20 mouse cellular contexts compared by ENCODE assay signal in genomic region chr17:85731329-85731728, GRCm38 (mm10). TPM values are rescaled to one million over a fixed set of nuclear protein-coding genes. Genes with fewer than 3 reads are reported as not detected.
"Had no signal": no experiment of that assay in that cellular context is flagged by ENCODE, and none has a peak within 500 bp of the region (broad histone marks: within the 10 kb centered on the region; RNA-seq: fewer than 3 reads in every experiment).

No protein-coding gene starts in this region.

- H3K4me1 ChIP-seq: lung, embryonic 15.5 days had no signal

- H3K36me3 ChIP-seq: lung, embryonic 15.5 days had no signal

- H3K4me2 ChIP-seq: liver, embryonic 11.5 days; lung, embryonic 15.5 days had no signal

- H3K4me3 ChIP-seq: layer of hippocampus, adult 2 months; lung, embryonic 15.5 days had no signal

- DNase-seq: kidney, adult 2 months; kidney, postnatal 25 days; layer of hippocampus, adult 9-11 months; lung, postnatal 10 days; lung, postnatal 36 days; midbrain, embryonic 14.5 days; right cerebral cortex, adult 18-20 months; right cerebral cortex, postnatal 14 days; right cerebral cortex, postnatal 4 days; thymus, adult 2 months; thymus, postnatal 25 days had no signal

- H3K9me3 ChIP-seq: lung, embryonic 15.5 days had no signal

- ATAC-seq: intestine, postnatal 0 days had no signal

- H3K27me3 ChIP-seq: lung, embryonic 15.5 days had no signal

- H3K9ac ChIP-seq: lung, embryonic 15.5 days had no signal

- H3K27ac ChIP-seq: kidney, postnatal 0 days; layer of hippocampus, adult 2 months; lung, embryonic 15.5 days; stomach, postnatal 0 days had no signal

RNA-seq across cellular contexts. Expression of gene Six2, which starts 43.3 kb away (rescaled TPM):
- polyA plus RNA-seq: large intestine, adult 2 months; liver, embryonic 16.5 days; neural tube, embryonic 14.5 days had no signal
